Mouse (Mus musculus) adrenal gland (tissue): ENCODE data around the gene Adarb2.
"Not testable (repeated sequence)": the region's sequence is repeated elsewhere in the genome, so short reads cannot be mapped to it uniquely, and the experiment has no call there.

Experiments
- intact Hi-C: fragments of 180-260 bp; cut with DNase I; formaldehyde crosslinking; loops from one replicate; pipeline ENCODE4 v1.15.1; 2025

Gene Adarb2

GRCm38 (mm10) chr13:8573908-8574307 lies 371.2 kb downstream of the Adarb2 start:
- intact Hi-C loops, result no loop called here

- intact Hi-C loops, result no loop called here
These were observed 381.8 kb downstream of the Adarb2 start for GRCm38 (mm10) chr13:8584257-8585005.

GRCm38 (mm10) chr13:8587447-8587846 lies 384.8 kb downstream of the Adarb2 start:
- intact Hi-C loops, result no loop called here

GRCm38 (mm10) chr13:8590460-8590859 lies 387.8 kb downstream of the Adarb2 start:
- intact Hi-C loops, result no loop called here

- intact Hi-C loops, result no loop called here
These were observed 394.4 kb downstream of the Adarb2 start for GRCm38 (mm10) chr13:8596977-8597646.

- intact Hi-C loops, result no loop called here
These were observed 395.0 kb downstream of the Adarb2 start for GRCm38 (mm10) chr13:8597647-8598017.

GRCm38 (mm10) chr13:8605645-8606044 lies 403.0 kb downstream of the Adarb2 start:
- intact Hi-C loops, result no loop called here

- intact Hi-C loops, result no loop called here
These were observed 405.4 kb downstream of the Adarb2 start for GRCm38 (mm10) chr13:8608040-8608439.

GRCm38 (mm10) chr13:8608918-8609317 lies 406.3 kb downstream of the Adarb2 start:
- intact Hi-C loops, result not testable (repeated sequence)

GRCm38 (mm10) chr13:8610956-8611355 lies 408.3 kb downstream of the Adarb2 start:
- intact Hi-C loops, result no loop called here

GRCm38 (mm10) chr13:8612618-8613391 lies 410.1 kb downstream of the Adarb2 start:
- intact Hi-C loops, result no loop called here

GRCm38 (mm10) chr13:8616685-8617084 lies 414.0 kb downstream of the Adarb2 start:
- intact Hi-C loops, result no loop called here

- intact Hi-C loops, result no loop called here
These were observed 419.6 kb downstream of the Adarb2 start for GRCm38 (mm10) chr13:8622263-8622662.

- intact Hi-C loops, result no loop called here
These were observed 426.9 kb downstream of the Adarb2 start for GRCm38 (mm10) chr13:8629565-8629964.

GRCm38 (mm10) chr13:8631618-8632017 lies 429.0 kb downstream of the Adarb2 start:
- intact Hi-C loops, result no loop called here

- intact Hi-C loops, result no loop called here
These were observed 429.4 kb downstream of the Adarb2 start for GRCm38 (mm10) chr13:8632072-8632471.

GRCm38 (mm10) chr13:8633385-8634337 lies 431.0 kb downstream of the Adarb2 start:
- intact Hi-C loops, result no loop called here

- intact Hi-C loops, result no loop called here
These were observed 439.4 kb downstream of the Adarb2 start for GRCm38 (mm10) chr13:8642084-8642483.

GRCm38 (mm10) chr13:8643920-8644319 lies 441.3 kb downstream of the Adarb2 start:
- intact Hi-C loops, result no loop called here

GRCm38 (mm10) chr13:8644805-8645679 lies 442.4 kb downstream of the Adarb2 start:
- intact Hi-C loops, result no loop called here
